Mouse (Mus musculus) 3134 (cell line): ENCODE results near the gene Olfr1186.

Experiments used
- DNase-seq: peaks from one replicate; pipeline ENCODE4 v3.0.0-alpha.2; 2011; ENCODE audit warnings: low spot score; ENCODE audit not compliant: insufficient read length; ENCODE audit errors: extremely low read depth

The Olfr1186 gene

GRCm38 (mm10) chr2:88518251-88518650 is at the start of gene Olfr1186:
Gene Olfr1186, plus strand, starts transcription at chr2:88518551.
- no peak for DNase-seq

GRCm38 (mm10) chr2:88483298-88483697 is 35.1 kb upstream of the Olfr1186 start, which contains the start of gene Olfr1184:
Gene Olfr1184, plus strand, starts transcription at chr2:88483598.
- DNase-seq = no peak

DNA sequence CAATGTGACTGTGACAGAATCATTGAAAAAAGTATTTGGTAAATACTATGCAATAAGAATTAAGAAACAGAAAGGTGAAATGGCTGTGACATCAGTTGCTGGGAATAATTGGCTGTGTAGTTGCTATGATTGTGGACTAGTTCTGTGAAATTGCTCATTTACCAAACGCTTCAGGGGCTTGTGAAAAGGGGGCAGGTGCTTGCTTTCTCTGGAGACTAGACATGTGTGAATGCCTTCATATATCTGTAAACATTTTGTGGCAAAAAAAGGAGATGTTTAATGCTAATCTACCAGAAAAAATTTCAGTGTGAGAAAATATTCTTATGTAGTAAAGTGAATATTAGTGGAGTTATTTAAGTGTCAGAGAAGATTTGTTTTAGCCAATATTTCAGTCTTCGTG is 25.3 kb upstream of the Olfr1186 start, which contains the start of gene Olfr1185-ps1:
Gene Olfr1185-ps1, plus strand, starts transcription at position 301 of the 400 bp plus-strand sequence.
- DNase-seq = no peak

DNA sequence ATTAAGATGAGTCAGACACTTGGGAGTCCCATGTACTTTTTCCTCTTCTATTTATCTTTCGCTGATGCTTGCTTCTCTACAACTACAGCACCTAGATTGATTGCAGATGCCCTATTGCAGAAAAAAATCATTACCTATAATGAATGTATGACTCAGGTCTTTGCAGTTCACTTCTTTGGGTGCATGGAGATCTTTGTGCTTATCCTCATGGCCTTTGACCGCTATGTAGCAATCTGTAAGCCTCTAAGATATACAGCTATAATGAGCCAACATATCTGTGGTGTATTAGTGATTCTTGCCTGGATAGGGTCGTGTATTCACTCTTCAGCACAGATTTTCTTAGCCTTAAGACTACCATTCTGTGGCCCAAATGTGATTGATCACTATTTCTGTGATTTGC is 7.4 kb downstream of the Olfr1186 start:
- DNase-seq = no peak

DNA sequence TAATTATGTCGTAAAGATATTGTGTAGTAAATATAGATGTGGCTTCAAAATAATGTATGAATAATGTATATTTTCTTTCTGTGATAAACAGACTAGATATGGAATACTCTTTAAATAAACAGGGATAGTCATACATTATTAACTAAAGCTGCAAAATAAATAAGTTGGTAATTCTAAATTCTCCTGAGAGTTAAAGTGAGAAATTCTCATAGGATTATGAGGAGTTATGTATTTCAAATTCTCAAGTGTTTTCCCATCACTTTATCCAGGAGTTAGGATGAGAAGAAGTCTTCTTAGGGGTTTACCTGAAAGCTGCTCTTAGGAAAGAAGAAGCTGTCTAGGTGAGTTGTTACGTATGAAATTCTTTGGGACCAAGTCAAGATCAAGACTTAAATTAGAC is 38.3 kb downstream of the Olfr1186 start, which contains the start of gene Olfr1188:
Gene Olfr1188, plus strand, starts transcription at position 301 of the 400 bp plus-strand sequence.
- no peak for DNase-seq

GRCm38 (mm10) chr2:88572696-88573095 is 54.3 kb downstream of the Olfr1186 start:
- peak; percentile 24 for DNase-seq
